Mouse (Mus musculus): ENCODE results near the gene Pxt1.

Pxt1 gene

DNA sequence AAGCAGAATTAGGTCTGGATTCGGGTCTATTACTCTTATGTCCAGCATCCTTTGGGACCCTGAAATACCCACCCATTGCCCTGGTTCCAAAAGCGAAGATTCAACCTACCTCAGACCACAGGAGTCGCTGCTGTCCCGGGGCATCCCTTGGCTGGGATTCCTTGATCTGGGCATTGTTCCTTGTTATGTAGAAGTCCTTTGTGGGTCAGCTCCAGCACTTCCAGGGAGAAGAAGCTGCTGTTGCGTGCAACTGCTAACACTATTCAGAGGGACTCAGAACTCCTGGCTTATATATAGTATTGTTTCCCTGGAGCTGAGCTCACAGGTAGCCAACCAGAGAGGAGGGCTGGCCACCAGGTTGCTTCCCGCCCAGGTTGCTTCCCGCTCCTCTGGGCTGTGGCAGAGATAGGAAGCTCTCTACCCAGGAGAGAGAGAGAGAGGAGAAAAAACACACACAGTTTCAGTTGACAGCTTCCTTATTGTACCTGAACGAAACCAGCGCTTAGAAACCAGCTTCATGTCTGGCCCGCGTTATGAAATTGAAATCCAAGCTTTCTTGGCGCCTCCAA lies 28.5 kb downstream of the Pxt1 start, which contains the start of gene 4930539E08Rik:
Gene 4930539E08Rik, minus strand, starts transcription at position 265 of the 569 bp plus-strand sequence.
- no peak for DNase-seq (ENCODE audit: low read depth, low spot score)

DNA sequence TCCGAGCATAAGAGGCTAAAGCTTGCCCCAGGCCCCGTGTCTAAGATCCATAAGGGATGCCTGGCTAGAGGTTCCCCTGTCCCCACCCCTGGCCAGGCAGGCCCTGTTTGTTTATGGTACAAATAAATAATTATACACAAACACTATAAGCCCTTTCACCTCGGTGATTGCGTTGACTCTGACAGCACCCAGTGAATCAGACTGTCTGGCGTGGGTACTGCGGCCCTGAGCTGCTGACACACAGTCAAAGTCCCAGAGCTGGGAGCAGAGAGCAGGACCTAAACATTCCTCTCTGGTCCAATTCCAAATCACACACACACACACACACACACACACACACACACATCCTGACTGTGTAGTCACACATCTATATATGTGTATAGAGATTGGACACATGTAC lies 29.7 kb downstream of the Pxt1 start:
- DNase-seq (ENCODE audit: low read depth, low spot score), result no peak

DNA sequence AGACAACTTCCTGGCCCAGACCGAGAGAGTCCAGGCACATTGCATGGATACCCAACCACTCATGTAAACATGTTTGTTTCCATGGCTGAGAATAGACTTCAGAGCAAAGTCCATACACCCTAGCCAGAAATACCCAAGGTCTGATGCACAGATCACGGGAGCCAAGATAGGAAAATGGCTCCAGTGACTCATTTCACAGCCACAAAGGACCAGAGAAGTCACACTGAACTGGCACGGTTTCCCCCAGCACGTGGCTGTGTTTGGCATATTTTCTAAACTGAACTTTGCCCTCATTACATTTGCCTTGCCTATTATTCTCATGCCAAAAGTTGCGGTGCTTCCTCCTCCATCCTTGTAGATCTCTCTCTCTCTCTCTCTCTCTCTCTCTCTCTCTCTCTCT lies 30.4 kb downstream of the Pxt1 start:
- DNase-seq (ENCODE audit: low read depth, low spot score), result no peak

DNA sequence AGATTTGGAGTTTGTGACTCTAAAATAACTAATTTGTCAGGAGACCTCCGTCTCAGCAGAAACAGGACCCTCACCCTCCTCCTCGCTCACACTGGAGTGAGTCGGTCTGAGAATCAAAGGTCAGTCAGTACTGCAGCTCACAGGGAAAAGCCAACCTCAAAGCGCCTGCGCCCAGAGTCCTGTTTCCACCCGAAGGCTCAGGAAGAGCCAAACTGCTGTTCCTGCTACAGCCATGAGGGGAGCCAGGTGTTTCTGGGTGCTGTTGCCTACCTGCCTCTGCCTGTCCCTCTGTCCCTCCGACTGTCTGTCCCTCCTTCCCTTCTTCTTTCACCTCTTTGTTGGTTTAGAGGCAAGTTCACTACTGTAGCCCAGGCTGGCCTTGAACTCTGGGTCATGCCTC lies 33.5 kb downstream of the Pxt1 start:
- no peak for DNase-seq (ENCODE audit: low read depth, low spot score)

DNA sequence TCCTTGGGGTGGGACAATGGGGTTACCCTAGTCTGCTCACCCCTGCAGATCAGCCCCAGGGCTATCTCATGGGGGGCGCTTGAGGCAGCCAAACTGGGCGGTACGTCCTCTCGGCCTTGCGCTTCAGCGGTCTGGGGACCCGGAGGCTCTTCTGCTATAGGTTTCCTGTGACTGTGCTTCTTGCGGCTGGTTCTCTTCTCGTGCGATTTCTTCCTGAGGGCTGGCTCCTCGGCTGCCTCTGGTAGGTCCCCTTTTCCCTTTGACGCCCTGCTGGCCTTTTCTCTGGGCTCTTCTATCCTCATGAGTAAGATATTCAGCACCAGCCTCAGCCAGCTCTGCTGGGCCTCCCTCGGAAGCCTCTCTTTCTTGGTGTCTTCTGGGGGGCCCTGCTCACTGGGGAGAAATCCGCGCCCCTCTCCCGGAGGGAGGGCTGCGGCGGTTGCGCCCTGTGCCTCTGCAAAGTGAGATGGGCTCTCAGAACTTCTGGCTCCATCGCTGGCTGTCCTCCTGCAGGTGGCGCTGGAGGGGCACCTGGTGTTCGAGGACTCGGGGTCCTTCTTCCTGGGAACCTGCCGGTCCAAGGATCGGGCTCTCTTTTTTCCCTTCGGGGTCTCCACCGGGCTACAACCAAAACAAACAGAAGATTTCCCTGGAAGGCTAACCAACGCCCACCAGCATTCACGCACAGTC lies 34.2 kb downstream of the Pxt1 start:
- no peak for DNase-seq (ENCODE audit: low read depth, low spot score)

DNA sequence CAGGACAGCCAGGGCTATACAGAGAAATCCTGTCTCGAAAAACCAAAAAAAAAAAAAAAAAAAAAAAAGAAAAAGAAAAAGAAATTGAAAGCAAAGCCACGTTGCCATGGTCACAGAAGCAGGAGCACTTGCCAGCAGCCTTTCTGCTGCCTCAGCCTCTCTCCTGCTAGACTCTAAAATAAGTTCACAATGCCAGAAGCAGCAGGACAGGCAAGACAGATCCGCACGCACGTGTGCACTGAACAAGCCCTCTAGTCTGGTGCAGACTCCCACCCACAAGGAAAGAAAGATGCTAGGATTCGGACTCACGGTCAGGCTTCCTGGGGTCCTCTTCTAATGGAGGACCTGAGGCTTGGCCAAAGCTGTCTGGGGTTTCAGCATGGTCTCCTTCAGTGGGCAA lies 35.7 kb downstream of the Pxt1 start:
- DNase-seq (ENCODE audit: low read depth, low spot score), result peak; percentile 81

DNA sequence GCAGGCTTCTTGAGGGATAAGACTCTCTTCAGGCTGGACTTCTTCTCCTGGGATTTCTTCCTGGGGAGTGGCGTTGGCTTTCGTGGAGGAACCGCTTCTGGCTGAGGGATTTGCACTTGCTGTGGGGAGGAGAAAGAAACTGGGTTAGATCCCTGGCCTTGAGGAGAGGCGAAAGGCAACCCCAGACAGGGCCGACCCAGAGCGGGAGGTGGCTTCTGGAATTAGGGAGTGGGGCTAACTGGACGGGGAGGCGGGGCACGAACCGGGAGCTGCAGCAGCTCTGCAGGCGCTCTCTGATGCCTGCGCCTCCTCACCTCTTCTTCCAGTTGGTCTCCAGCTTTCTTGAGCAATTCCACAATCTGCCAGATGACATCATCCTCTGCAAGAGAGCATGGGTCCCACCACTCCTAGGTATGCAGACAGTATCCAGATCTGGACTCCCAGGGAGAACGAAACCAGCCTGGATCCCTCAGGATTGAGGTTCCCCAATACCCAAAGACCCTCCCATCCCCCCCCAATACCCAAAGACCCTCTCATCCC lies 38.2 kb downstream of the Pxt1 start:
- DNase-seq (ENCODE audit: low read depth, low spot score), result peak; percentile 31

DNA sequence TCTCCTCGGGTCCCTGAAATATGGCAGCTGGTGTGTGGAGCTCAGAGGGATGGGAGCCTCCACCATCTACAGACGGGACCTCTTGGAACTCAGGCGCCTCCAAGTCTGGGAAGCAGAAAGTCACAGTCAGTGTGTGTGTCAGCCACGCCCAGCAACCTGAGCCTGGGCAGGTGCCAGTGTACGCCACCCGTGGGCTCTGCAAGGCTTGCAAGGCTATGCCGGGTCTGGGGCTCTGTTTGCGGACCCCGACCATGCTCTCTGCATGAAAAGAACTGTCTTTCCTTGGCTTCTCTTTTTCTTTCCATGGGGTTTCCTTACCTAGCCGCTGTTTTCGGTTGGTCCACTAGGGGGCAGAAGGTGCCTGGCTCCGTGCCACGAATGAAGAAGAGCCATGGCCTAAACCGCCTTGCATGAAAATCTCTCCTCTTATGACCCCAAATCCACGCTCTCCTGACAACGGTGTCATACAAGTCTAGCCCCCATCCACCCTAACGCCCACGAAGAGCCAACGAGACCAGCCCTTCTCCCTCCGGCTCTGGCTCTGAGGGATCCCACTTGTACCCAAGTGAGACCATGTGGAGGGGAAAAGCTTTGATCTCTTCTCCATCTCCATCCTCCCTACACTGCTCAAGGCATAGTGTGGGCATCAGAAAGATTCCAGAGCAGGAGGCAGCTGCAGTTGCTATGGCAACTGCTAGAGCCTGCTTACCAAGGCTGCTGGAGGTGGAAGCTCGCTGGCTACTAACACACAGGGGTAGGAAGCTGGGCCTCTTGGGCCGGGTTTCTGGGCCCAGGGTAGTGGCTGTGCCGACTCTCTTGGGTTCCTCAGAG lies 38.9 kb downstream of the Pxt1 start:
- DNase-seq (ENCODE audit: low read depth, low spot score), result peak; percentile 87

DNA sequence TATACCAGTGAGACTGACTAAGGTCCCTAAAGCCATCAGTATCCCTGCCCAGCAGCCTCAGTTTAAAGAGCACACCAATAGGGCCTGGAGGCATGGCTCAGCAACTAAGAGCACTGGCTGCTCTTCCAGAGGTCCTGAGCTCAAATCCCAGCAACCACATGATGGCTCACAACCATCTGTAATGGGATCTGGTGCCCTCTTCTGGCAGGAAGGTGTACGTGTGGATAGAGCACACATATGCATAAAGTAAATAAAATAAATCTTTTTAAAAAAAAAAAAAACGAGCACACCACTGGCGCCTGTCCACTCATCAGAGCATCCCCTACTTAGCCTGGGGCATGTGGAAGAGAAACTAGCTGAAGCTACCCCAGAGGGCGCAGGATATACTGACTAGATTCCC lies 42.1 kb downstream of the Pxt1 start:
- DNase-seq (ENCODE audit: low read depth, low spot score), result no peak

DNA sequence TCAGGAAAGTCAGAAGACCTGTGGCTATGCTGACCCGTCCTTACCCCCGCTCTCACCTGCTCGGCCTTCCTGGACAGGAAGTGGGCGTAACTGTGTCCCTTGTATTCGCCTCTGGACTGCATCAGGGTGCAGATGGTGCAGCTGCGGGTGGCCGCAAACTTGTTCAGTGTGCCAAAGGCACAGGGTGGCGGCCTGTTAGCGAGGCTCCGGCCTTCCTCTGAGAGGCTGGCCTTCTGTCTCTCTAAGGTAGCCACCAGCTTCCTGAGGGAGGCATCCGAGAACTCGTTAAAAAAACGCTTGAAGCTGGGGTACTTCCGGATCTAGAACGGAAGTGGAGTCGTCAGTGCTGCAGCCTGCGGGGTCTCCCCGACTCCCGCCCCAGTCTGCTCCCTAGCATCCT lies 44.2 kb downstream of the Pxt1 start:
- no peak for DNase-seq (ENCODE audit: low read depth, low spot score)

DNA sequence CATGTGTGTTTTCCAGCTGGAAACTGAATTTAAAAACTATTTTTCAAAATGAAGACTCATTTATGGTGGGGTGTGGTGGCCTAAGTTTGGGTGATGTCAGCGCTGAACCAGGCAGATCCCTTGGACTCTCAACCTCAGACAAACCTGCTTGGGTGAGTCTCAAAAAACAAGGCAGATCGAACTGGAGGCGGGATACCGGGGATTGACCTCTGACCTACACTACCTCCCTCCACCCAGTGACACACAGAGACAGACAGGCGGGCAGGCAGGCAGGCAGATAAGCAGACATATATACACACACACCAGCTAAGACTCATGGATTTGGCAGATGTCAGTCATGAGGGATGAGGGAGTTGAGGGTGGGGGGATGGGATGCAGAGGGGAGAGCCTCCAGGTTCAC lies 45.4 kb downstream of the Pxt1 start:
- DNase-seq (ENCODE audit: low read depth, low spot score), result no peak

DNA sequence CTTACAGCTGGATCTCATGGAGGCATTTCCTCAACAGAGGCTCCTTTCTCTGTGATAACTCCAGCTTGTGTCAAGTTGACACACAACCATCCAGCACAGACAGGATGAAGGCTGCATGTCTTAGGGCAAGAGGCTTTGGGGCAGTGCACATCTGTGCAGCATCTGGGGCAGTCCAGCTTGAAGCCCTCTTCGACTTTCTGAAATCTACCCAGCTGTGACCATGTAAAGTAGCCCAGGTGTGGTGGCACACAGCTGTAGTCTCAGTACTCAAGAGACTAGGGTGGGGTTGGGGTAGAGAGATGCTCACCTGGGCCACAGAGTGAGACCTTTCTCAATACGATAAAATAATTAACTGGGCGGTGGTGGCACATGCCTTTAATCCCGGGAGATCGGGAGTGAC lies 45.8 kb downstream of the Pxt1 start:
- no peak for DNase-seq (ENCODE audit: low read depth, low spot score)

DNA sequence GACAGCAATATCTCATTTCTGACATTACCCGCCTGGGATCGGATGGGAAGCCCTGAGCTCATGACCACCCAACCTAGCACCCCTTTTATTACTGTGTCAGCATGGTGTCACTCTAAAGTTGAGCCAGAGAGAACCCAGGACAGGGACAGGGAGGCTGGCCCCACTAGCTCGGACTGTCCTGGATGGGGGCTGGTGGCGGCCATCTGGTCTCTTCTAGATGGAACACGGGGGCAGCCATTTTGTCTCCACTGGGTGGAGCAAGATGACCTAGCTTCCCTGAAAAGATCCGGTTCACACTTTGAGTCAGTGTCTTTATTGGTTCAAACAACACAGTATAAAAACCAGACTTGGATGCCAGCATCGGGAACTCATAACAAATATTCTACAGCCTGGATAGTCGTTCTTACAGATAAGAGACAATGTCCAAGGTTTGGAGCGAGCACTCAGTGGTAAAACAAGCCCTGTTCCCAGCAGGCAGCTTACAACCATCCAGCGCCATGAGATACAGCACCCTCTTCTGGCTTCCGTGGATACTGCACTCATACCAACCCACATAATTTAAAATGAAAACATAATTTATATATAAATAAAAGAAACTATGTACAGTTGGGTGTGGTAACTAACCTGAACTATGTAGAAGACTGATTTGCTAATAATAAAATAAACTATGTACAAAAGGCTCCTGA lies 47.4 kb downstream of the Pxt1 start:
- no peak for DNase-seq (ENCODE audit: low read depth, low spot score)

DNA sequence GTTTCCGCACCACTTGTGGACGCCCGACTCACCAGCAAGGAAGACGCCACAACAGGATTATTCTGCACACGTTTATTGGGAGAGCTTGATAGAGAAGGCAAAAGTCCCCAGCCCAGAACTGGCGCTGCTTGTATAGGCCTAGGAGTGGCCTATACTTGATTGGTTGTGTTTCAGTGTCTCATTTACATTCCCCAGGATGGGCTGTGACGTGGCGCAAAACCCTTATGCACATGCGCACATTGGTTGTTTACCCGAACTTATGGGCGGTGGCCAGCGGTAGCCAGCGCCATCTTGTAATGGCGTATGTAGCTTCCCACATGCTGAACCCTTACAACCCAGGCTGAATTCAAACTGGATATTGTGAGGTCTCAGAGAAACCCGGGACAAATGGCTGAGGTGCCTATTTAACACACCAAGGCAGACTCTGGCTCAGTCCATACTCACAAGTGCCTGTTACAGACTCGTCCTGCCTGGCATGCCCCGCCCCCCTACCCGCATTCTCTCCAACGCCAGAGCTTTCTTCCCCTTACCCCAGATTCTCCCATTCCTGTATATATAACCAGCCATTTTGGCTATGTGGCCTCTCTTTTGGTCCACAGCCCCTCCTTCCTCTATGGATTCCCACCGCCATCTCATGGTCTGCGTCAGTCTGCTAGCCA lies 48.3 kb downstream of the Pxt1 start:
- DNase-seq (ENCODE audit: low read depth, low spot score), result no peak

DNA sequence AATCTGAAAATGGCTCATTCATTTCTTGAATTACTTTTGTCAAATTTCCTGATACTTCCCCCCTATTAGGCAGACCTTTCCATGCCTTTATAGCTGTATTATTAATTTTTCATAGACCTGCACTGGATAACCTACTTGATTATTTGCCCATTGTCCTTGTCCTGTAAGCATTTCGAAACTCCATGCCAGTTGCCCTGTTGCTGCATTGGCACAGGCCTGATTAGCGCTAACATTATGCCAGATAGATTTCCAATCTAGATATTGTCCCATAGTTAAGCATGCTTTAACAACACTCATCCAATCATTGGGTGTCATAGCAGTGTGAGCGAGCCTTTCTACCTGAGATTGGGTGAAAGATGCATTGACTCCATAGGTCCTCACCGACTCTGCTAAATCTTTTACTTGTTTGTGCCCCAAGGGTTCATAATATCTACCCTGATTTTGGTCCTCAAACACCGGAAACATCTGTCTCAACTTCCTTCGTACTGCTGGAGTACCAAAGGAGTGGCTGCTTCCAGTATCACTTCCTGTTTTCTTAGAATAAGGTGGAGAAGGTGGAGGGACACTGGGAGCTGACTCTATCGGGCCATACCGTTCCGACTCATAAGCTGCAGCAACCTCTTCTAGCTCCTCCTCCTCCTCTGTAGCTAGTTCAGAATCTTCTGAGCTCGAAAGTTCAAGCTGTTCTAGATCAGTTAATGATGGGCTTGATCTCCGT lies 49.4 kb downstream of the Pxt1 start:
- no peak for DNase-seq (ENCODE audit: low read depth, low spot score)

DNA sequence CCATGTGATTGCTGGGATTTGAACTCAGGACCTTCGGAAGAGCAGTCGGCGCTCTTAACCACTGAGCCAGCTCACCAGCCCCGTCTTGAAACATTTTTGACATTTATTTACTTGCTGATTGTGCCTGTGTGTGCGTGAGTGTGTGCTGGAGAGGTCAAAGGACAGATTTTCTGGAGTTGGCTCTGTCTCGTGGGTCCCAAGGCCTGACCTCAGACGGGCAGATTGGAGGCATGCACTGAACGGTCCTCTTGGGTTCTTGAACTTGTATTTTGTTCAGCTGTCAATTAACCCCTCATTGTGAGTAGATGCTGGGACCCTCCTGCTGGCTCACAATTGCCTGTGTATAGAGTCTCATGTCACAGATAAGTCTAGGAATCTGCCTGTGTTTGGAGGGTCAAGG lies 57.4 kb downstream of the Pxt1 start:
- DNase-seq (ENCODE audit: low read depth, low spot score), result no peak

DNA sequence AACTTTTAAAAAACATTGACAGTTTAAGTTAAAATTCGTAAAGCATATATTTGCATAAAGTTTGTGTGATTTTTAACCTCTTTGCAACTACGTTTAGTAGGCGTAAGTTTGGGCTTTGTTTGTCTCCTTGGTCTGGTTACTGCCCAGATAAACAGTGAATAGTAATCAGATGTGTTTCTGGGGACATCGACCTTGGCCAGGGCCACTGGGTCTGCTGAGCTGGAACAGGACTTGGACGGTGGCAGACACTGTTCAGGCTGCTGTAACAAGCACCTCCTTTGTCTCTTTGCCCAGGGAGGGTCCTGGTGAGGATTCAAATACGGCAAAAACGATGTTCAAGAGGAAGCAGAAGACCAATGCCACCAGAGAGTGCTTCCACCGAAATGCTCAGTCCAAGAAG lies 58.4 kb downstream of the Pxt1 start:
- DNase-seq (ENCODE audit: low read depth, low spot score), result no peak
